Mouse (Mus musculus) cerebellum, adult 11-12 months (tissue): Measurements from ENCODE around the gene Adig.

Experiments used
- DNase-seq: peaks from one replicate; pipeline ENCODE4 v3.0.0; 2022

Adig gene

GRCm38 (mm10) chr2:158501836-158502812 lies at the start of gene Adig:
TSS of gene Adig (plus strand) at chr2:158502612.
- DNase-seq: no peak

- no peak for DNase-seq
Observed at GRCm38 (mm10) chr2:158456451-158456850, 46.0 kb upstream of the Adig start.

- no peak for DNase-seq
Observed at GRCm38 (mm10) chr2:158457610-158458009, 44.8 kb upstream of the Adig start.

GRCm38 (mm10) chr2:158462450-158462849 lies 40.0 kb upstream of the Adig start:
- DNase-seq: no peak

- DNase-seq: no peak
Observed at GRCm38 (mm10) chr2:158474159-158474558, 28.3 kb upstream of the Adig start.

- DNase-seq: no peak
Observed at GRCm38 (mm10) chr2:158477640-158478039, 24.8 kb upstream of the Adig start.

- no peak for DNase-seq
Observed at GRCm38 (mm10) chr2:158498457-158498856, 4.0 kb upstream of the Adig start.

- DNase-seq: no peak
Observed at GRCm38 (mm10) chr2:158503226-158503625, 814 bp downstream of the Adig start.

GRCm38 (mm10) chr2:158503671-158504070 lies 1.3 kb downstream of the Adig start:
- no peak for DNase-seq

GRCm38 (mm10) chr2:158506475-158506874 lies 4.1 kb downstream of the Adig start:
- no peak for DNase-seq

- no peak for DNase-seq
Observed at GRCm38 (mm10) chr2:158507046-158507445, 4.6 kb downstream of the Adig start.

- DNase-seq: no peak
Observed at GRCm38 (mm10) chr2:158510665-158511064, 8.3 kb downstream of the Adig start.

GRCm38 (mm10) chr2:158512528-158512927 lies 10.1 kb downstream of the Adig start, which contains the start of gene Arhgap40:
TSS of gene Arhgap40 (plus strand) at chr2:158512796.
- no peak for DNase-seq

GRCm38 (mm10) chr2:158513821-158514336 lies 11.5 kb downstream of the Adig start:
- DNase-seq: no peak

- no peak for DNase-seq
Observed at GRCm38 (mm10) chr2:158518583-158518982, 16.2 kb downstream of the Adig start.

GRCm38 (mm10) chr2:158519071-158519470 lies 16.7 kb downstream of the Adig start:
- no peak for DNase-seq

GRCm38 (mm10) chr2:158519800-158520199 lies 17.4 kb downstream of the Adig start:
- DNase-seq: no peak

- DNase-seq: no peak
Observed at GRCm38 (mm10) chr2:158523060-158523459, 20.6 kb downstream of the Adig start.

- no peak for DNase-seq
Observed at GRCm38 (mm10) chr2:158524129-158524860, 21.9 kb downstream of the Adig start.

- DNase-seq: peak; percentile 18
Observed at GRCm38 (mm10) chr2:158534090-158534489, 31.7 kb downstream of the Adig start.

GRCm38 (mm10) chr2:158534559-158534958 lies 32.1 kb downstream of the Adig start:
- DNase-seq: no peak

- no peak for DNase-seq
Observed at GRCm38 (mm10) chr2:158539433-158540305, 37.3 kb downstream of the Adig start.
